Mouse (Mus musculus) kidney, adult 2 months (tissue): ENCODE measurements around the gene Scyl1. TPM values are rescaled to one million over a fixed set of nuclear protein-coding genes. Genes with fewer than 3 reads are reported as not detected.

Source experiments
- DNase-seq: peaks from one replicate; pipeline ENCODE4 v3.0.0; 2021
- H3K27ac ChIP-seq: fragments of 200-500 bp; 2 replicates; pipeline ENCODE4 v1.5.1; 2012; ENCODE audit warnings: low read depth, low read length, control low read depth, inconsistent platforms; ENCODE audit not compliant: insufficient read depth
- H3K27me3 ChIP-seq: fragments of 200-500 bp; replicated peaks from 2 replicates; pipeline ENCODE4 v1.6.1; 2012; ENCODE audit warnings: mild to moderate bottlenecking, moderate library complexity, low read length, inconsistent platforms; ENCODE audit not compliant: control insufficient read depth, insufficient read depth
- H3K36me3 ChIP-seq: fragments of 200-500 bp; 2 replicates; pipeline ENCODE4 v1.6.1; 2012; ENCODE audit warnings: mild to moderate bottlenecking, moderate library complexity, low read length, inconsistent platforms; ENCODE audit not compliant: control insufficient read depth, insufficient read depth
- H3K4me1 ChIP-seq: fragments of 200-500 bp; 2 replicates; pipeline ENCODE4 v1.6.1; 2011; ENCODE audit warnings: low read length; ENCODE audit not compliant: control insufficient read depth, insufficient read depth
- H3K4me3 ChIP-seq: fragments of 200-500 bp; 2 replicates; pipeline ENCODE4 v1.5.1; 2011; ENCODE audit warnings: mild to moderate bottlenecking, low read depth, low read length, control low read depth; ENCODE audit not compliant: insufficient read depth
- CTCF ChIP-seq: fragments of 200-500 bp; conservative IDR thresholded peaks from 2 replicates; pipeline ENCODE4 v1.5.1; 2011; ENCODE audit warnings: low read depth, mild to moderate bottlenecking, control low read depth, low read length, moderate library complexity, mixed read lengths; ENCODE audit not compliant: insufficient read depth, insufficient read length
- POLR2A ChIP-seq: fragments of 200-500 bp; IDR thresholded peaks from one replicate; pipeline ENCODE4 v1.6.1; 2011; ENCODE audit warnings: low read depth, low read length, control low read depth
- WGBS: fragments of 180-500 bp; shearing (Covaris S2); methylation state at CpG from one replicate; pipeline ENCODE4 v1.1.7; 2018; 5-methylcytosine and 5-hydroxymethylcytosine counted together
- polyA plus RNA-seq: library from polyadenylated mRNA; depleted of rRNA; stranded (reverse); fragments of >200 nt; gene quantifications from 2 replicates; pipeline ENCODE4 v1.2.3, GENCODE M21; 2012

The Scyl1 gene
- polyA plus RNA-seq, 1 experiment: 107 TPM

DNA sequence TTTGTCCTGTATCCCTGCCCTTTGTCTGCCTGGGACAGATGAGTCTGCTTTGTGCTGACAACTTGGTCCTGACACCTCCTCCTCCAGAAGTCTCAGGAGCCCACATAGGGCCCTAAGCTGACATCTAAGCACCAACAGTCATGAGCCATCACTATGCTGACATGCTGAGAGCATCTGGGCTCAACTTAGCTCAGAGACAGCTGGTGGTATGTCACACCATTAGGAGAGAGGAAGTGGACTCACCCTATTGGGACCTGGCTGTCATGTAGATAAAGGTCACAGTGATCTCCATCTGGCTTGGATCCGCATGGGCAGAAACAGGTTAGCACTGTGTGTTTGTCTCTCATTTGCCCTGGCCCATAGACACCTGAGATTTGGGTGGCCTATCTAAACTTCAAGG, 10.9 kb upstream of the Scyl1 start:
- 100% methylated on average over 1 of the region's 1 CpGs for WGBS
- H3K27ac ChIP-seq: no peak overlapping the region

DNA sequence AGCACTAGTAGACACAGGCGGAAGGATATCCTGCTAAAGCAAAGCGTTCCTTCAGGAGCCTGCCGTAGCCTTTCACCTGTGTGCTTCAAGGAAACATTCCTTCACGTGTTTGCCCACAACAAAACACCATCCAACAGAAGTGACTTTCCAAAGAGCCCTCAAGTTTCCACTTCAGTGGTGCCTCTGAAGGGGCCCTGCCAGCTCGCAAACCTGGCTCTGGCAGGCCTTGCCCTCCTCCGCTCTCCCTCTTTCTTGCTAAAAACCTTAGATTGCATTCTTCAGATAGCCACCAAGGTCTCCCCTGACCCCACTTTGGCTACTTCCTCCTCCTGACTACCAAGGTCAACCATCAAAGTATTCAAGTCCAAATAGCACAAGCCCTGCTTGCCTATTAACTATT, 10.3 kb upstream of the Scyl1 start:
- Histone ChIP-seq H3K4me1 (no peaks in the 10 kb centered on the region), H3K4me3 (no peak overlapping the region), H3K27ac (no peak overlapping the region; the same call in 1 of the 2 replicates), H3K27me3 (no peaks in the 10 kb centered on the region), H3K36me3 (no peaks in the 10 kb centered on the region)
- no peak for DNase-seq
- TF ChIP-seq CTCF (no peak), POLR2A (no peak)
- 70% methylated on average over 6 of the region's 6 CpGs for WGBS

More for the DNA sequence above, 10.9 kb upstream of the Scyl1 start:
- Histone ChIP-seq H3K27me3 (no peaks in the 10 kb centered on the region), H3K4me3 (no peak overlapping the region), H3K4me1 (no peaks in the 10 kb centered on the region), H3K36me3 (no peaks in the 10 kb centered on the region)
- TF ChIP-seq POLR2A (no peak), CTCF (no peak)
- DNase-seq: no peak

DNA sequence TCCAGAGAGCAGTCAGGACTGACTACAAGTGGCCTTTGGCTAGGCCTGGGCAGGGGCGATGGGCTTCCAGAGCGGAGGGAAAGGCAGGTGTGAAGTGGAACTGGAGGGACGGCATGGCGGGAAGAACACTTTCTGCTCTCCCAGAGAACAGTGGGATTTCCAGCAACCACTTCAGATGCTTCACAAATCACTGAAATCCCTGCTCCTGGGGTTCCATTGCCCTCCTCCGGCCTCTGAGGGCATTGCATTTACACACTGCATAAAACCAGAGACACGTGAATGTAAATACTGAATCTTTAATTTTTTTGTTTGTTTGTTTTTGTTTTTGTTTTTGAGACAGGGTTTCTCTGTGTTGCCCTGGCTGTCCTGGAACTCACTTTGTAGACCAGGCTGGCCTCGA, 9.0 kb upstream of the Scyl1 start:
- H3K27ac ChIP-seq: no peak overlapping the region
- peak; percentile 59 for TF ChIP-seq CTCF
- no peak for TF ChIP-seq POLR2A
- peak; percentile 51 for DNase-seq
- H3K4me3 ChIP-seq: no peak overlapping the region
- no peaks in the 10 kb centered on the region for H3K27me3 ChIP-seq
- 61% methylated on average over 7 of the region's 7 CpGs for WGBS
- H3K36me3 ChIP-seq: no peaks in the 10 kb centered on the region
- H3K4me1 ChIP-seq: no peaks in the 10 kb centered on the region

DNA sequence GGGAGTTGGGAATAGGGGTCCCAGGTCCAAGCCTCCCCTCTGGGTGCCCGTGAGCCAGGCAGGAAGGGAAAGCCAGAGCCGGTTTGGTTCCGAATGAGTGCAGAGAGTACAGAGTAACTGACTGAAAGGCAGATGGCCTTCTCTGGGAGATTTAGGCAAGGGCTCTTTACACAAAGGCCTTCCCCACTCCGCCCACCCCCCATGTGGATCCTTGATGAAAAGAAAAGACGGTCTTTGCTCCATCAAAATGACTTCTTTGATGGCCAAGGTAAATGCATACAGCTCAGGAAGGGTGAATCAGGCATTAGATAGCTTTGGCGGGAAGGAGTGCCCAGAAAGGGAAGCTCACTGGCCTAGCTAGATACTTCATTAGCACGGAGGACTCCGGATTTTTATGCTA, 7.1 kb upstream of the Scyl1 start:
- Histone ChIP-seq H3K27me3 (no peaks in the 10 kb centered on the region), H3K4me3 (no peak overlapping the region), H3K4me1 (no peaks in the 10 kb centered on the region), H3K27ac (no peak overlapping the region), H3K36me3 (no peaks in the 10 kb centered on the region)
- no peak for TF ChIP-seq CTCF
- TF ChIP-seq POLR2A: no peak
- no peak for DNase-seq
- 73% methylated on average over 8 of the region's 8 CpGs for WGBS

DNA sequence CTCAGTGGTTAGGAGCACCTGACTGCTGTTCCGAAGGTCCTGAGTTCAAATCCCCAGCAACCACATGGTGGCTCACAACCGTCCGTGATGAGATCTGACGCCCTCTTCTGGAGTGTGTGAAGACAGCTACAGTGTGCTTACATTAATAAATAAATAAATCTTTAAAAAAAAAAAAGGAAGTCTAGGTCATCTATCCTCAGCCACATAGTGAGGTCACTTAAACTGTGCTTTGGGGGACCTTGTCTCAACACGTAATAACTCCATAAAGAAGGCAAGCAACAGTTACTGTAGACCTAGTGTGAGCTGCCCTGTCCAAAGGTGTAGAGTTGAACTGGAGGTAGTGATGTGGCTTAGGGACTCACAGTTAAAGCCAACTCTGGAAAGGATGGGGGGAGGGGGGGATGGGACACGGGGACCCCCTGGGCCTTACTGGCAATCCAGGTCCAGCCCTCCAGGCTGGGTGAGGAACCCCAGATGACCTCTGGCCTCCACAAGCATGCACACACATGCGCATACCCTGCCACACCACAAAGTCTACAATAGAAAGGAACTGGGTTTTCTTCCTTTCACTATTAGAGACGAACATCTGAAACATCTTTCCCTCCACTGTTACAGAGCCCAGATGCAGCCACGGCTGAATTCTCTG, 6.3 kb upstream of the Scyl1 start:
- 78% methylated on average over 9 of the region's 9 CpGs for WGBS
- DNase-seq: no peak
- no peak for TF ChIP-seq CTCF
- TF ChIP-seq POLR2A: no peak
- no peak overlapping the region for H3K27ac ChIP-seq
- no peaks in the 10 kb centered on the region for H3K27me3 ChIP-seq
- H3K4me1 ChIP-seq: no peaks in the 10 kb centered on the region
- no peak overlapping the region for H3K4me3 ChIP-seq
- no peaks in the 10 kb centered on the region for H3K36me3 ChIP-seq

DNA sequence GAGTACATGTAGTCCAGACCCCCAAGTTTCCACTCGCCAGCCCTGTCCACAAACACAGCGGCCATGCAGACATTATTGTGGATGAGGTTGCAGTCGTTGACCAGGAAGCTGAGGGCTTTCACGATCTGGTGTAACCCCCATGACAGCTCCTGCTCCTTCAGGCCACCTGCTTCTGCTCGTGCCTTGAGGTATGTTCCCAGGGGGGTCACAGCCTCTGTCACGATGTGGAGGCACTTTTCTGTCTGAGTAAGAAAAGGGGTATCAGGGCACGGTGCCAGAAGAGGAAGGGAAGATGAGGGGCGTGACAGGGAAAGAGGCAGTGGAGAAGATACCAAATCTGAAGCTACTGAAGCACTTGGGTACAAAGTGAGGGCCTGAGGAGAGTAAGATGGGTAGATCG, 908 bp downstream of the Scyl1 start:
- peak overlapping the region; percentile 78 for H3K4me3 ChIP-seq
- 28% methylated on average over 9 of the region's 9 CpGs for WGBS
- no peak for TF ChIP-seq POLR2A
- TF ChIP-seq CTCF: no peak
- H3K27ac ChIP-seq: peak overlapping the region; percentile 82
- H3K36me3 ChIP-seq: peaks cover 3% of the 10 kb centered on the region
- DNase-seq: no peak
- peaks cover 5% of the 10 kb centered on the region; the same call in 1 of the 2 replicates for H3K4me1 ChIP-seq
- H3K27me3 ChIP-seq: no peaks in the 10 kb centered on the region

DNA sequence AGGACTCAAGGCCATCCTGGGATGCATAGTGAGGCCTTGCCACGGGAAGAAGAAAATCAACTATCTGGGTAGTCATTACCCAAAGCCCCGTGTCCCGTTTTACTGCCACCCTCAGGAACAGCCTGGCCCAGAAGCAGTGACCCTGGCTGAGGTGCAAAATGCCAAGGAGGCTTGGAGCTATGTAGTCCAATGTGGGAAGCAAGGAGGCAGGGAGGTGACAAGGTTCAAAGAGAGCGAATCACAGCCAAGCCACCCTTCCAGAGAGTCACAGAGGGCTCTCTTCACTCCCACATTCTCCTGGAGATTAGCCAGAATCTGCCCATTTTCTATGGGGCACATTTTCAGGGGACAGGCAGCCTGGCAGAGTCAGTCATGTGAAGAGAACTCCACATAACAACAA, 3.9 kb downstream of the Scyl1 start:
- DNase-seq: peak; percentile 60
- no peak overlapping the region for H3K27ac ChIP-seq
- H3K27me3 ChIP-seq: no peaks in the 10 kb centered on the region
- WGBS: 43% methylated on average over 4 of the region's 4 CpGs
- H3K4me3 ChIP-seq: no peak overlapping the region
- no peak for TF ChIP-seq CTCF
- no peak for TF ChIP-seq POLR2A
- peaks cover 4% of the 10 kb centered on the region for H3K36me3 ChIP-seq
- peaks cover 5% of the 10 kb centered on the region; the same call in 1 of the 2 replicates for H3K4me1 ChIP-seq
